Mouse (Mus musculus) midbrain, embryonic 16.5 days (tissue): ENCODE results near the gene Krt32. TPM values are rescaled to one million over a fixed set of nuclear protein-coding genes. Genes with fewer than 3 reads are reported as not detected.

Source experiments
- ATAC-seq: fragments of 200-750 bp; cut with Nextera tagmentation; 2 replicates; pipeline ENCODE4 v1.8.0; 2017; ENCODE audit warnings: moderate TSS enrichment
- H3K27ac ChIP-seq: fragments of 300-500 bp; sonication (generic); 2 replicates; pipeline ENCODE4 v1.5.1; 2014; ENCODE audit warnings: mild to moderate bottlenecking, low read length, mixed read lengths
- H3K27me3 ChIP-seq: fragments of 300-500 bp; sonication (generic); 2 replicates; pipeline ENCODE4 v1.6.1; 2014; ENCODE audit warnings: low read depth, low read length, mixed read lengths; ENCODE audit not compliant: control insufficient read depth, insufficient read depth
- H3K36me3 ChIP-seq: fragments of 300-500 bp; sonication (generic); 2 replicates; pipeline ENCODE4 v1.6.1; 2014; ENCODE audit warnings: mild to moderate bottlenecking, low read length, moderate library complexity, mixed read lengths; ENCODE audit not compliant: control insufficient read depth, insufficient read depth
- H3K4me1 ChIP-seq: fragments of 300-500 bp; sonication (generic); 2 replicates; pipeline ENCODE4 v1.6.1; 2014; ENCODE audit warnings: mild to moderate bottlenecking, low read length, mixed read lengths; ENCODE audit not compliant: control insufficient read depth, insufficient read depth
- H3K4me2 ChIP-seq: fragments of 300-500 bp; sonication (generic); 2 replicates; pipeline ENCODE4 v1.6.1; 2014; ENCODE audit warnings: mild to moderate bottlenecking, low read length, mixed read lengths
- H3K4me3 ChIP-seq: fragments of 300-500 bp; sonication (generic); 2 replicates; pipeline ENCODE4 v1.5.1; 2014; ENCODE audit warnings: low read depth, mild to moderate bottlenecking, low read length, moderate library complexity, mixed read lengths
- H3K9ac ChIP-seq: fragments of 300-500 bp; sonication (generic); 2 replicates; pipeline ENCODE4 v1.6.1; 2014; ENCODE audit warnings: low read depth, low read length, mixed read lengths
- H3K9me3 ChIP-seq: fragments of 300-500 bp; sonication (generic); replicated peaks from 2 replicates; pipeline ENCODE4 v1.6.1; 2014; ENCODE audit warnings: mild to moderate bottlenecking, low read length, mixed read lengths; ENCODE audit not compliant: control insufficient read depth, poor library complexity, severe bottlenecking
- WGBS: fragments of 180-500 bp; shearing (Covaris S2); extraction: QIAGEN DNeasy Blood & Tissue Kit; methylation state at CpG from one replicate; pipeline ENCODE4 v1.1.7; 2014; 5-methylcytosine and 5-hydroxymethylcytosine counted together
- polyA plus RNA-seq: library from polyadenylated mRNA; unstranded; fragments of >200 nt; fragmentation: Nextera tagmentation; extraction: Ambion mirVana; gene quantifications from 2 replicates; pipeline ENCODE4 v1.2.1, GENCODE M21; 2015

Gene Krt32
- not detected in 2 replicates for polyA plus RNA-seq

DNA sequence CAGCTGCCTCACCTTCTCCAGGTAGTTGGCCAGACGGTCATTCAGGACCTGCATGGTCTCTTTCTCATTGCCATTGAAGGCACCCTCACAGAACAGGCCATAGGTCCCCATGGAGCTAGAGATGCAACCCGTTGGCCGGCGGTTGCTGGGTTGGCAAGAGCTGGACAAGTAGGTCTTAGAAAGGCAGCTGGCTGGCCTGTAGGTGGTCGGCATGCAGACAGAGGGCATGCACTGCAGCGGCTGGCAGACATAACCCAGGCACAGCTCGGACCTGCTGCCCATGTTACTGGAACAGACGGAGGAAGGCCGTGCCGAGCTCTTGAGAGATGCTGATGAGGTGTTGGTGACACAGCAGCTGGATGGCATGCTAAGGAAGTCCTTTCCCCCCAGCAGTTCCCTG is at the start of gene Krt32:
Gene Krt32, minus strand, starts transcription at position 366 of the 400 bp plus-strand sequence.
- Histone ChIP-seq H3K36me3 (no peaks in the 10 kb centered on the region), H3K4me3 (no peak within 1 kb of the TSS), H3K9me3 (0 out of 2 replicates have a peak, but pooled peaks cover 2% of the 10 kb centered on the region), H3K27me3 (no peaks in the 10 kb centered on the region), H3K4me2 (no peak within 1 kb of the TSS), H3K27ac (no peak within 1 kb of the TSS), H3K4me1 (no peaks in the 10 kb centered on the region), H3K9ac (no peak within 1 kb of the TSS)
- no peak for ATAC-seq
- WGBS = 95% methylated on average over 10 of the region's 10 CpGs

DNA sequence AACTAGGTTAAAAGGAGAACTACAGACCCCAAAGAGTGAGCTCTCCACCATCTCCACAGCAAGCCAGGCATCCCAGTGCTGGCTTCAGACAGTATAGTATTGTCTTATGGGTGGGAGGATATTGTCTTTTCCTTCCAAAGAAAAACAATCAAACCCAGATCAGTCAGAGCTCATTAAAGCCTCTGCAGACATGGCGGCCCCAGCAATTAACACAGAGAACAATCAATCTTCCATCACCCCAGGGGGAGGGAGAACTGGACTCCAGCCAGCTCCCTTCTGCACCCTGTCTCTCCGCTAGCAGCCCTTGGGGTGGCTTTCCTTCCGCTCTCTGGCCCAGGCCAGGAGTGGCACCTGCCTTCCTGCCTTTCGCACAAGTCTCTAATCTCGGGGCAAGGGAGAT is 49.7 kb upstream of the Krt32 start:
- Histone ChIP-seq H3K36me3 (no peaks in the 10 kb centered on the region), H3K4me1 (0 out of 2 replicates have a peak, but pooled peaks cover 3% of the 10 kb centered on the region), H3K9ac (no peak overlapping the region), H3K27me3 (no peaks in the 10 kb centered on the region), H3K9me3 (no peaks in the 10 kb centered on the region), H3K27ac (no peak overlapping the region), H3K4me2 (no peak overlapping the region), H3K4me3 (no peak overlapping the region)
- WGBS = 31% methylated on average over 5 of the region's 5 CpGs
- no peak for ATAC-seq

DNA sequence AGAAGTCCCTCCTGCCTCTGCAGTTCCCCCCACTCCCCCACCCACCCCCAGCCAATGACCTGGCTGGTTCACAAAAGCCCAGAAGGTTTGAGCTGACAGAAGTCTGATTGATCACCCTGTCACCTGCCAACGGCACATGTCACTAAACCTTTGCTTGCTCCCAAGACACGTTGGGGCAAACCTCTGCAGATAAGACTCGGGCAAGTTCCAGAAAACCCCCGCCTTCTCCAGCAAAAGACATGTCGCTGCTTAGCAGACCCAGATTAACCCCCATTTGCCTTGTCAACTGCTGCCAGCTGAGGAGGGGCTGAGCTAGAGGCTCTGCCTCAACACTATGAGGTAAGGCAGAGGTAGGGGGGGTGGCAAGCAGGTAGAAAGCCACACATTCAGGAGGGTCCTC is 48.5 kb upstream of the Krt32 start:
- Histone ChIP-seq H3K9me3 (no peaks in the 10 kb centered on the region), H3K4me3 (no peak overlapping the region), H3K27me3 (no peaks in the 10 kb centered on the region), H3K9ac (no peak overlapping the region), H3K36me3 (no peaks in the 10 kb centered on the region), H3K27ac (no peak overlapping the region), H3K4me1 (0 out of 2 replicates have a peak, but pooled peaks cover 3% of the 10 kb centered on the region), H3K4me2 (no peak overlapping the region)
- WGBS = 31% methylated on average over 5 of the region's 5 CpGs
- ATAC-seq = no peak

DNA sequence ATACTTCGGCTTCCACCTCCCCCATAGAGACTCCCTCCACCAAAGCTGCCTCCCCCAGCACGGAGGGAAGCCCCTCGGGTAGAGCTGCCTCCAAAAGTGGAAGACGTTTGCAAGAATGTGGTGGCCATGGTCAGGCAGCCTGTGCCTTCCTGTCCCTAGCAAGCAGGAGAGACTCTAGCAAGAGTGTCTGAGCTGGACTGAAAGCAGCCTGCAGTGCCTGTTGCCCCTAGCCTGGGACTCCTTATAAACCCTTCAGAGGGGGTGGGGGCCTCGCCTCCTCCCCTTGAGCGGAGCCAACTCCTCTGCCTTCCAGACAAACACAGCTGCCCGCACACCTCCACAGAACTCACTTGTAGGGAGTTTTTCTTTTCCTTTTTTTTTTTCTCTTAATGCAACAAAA is 47.7 kb upstream of the Krt32 start, which contains the start of gene Krt15:
Gene Krt15, minus strand, starts transcription at position 198 of the 400 bp plus-strand sequence.
- Histone ChIP-seq H3K9ac (no peak within 1 kb of the TSS), H3K36me3 (no peaks in the 10 kb centered on the region), H3K4me3 (no peak within 1 kb of the TSS), H3K27me3 (no peaks in the 10 kb centered on the region), H3K4me1 (0 out of 2 replicates have a peak, but pooled peaks cover 3% of the 10 kb centered on the region), H3K9me3 (no peaks in the 10 kb centered on the region), H3K27ac (no peak within 1 kb of the TSS), H3K4me2 (no peak within 1 kb of the TSS)
- no peak for ATAC-seq
- 65% methylated on average over 7 of the region's 7 CpGs for WGBS

DNA sequence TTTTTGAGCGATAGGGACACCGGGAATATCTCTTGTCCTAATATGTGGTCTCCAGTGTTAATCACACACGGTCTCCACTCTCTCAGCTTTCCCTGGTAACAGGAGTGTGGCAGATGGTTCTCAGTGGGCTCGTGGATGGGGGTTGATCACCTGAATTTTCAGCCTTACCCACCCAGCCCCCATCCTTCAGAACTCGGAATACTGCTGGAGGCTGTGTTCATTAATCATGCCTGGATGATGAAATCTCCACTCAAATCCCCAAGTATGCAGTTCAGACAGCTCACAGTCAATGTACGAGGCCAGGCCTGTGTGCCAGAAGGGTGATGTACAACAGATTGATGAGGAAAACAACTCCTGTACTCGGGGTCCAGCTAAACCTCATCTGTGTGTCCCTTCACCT is 36.9 kb upstream of the Krt32 start:
- Histone ChIP-seq H3K9ac (no peak overlapping the region), H3K4me2 (no peak overlapping the region), H3K4me1 (no peaks in the 10 kb centered on the region), H3K36me3 (no peaks in the 10 kb centered on the region), H3K9me3 (no peaks in the 10 kb centered on the region), H3K27ac (no peak overlapping the region), H3K4me3 (no peak overlapping the region), H3K27me3 (no peaks in the 10 kb centered on the region)
- no peak for ATAC-seq
- 77% methylated on average over 7 of the region's 7 CpGs for WGBS

DNA sequence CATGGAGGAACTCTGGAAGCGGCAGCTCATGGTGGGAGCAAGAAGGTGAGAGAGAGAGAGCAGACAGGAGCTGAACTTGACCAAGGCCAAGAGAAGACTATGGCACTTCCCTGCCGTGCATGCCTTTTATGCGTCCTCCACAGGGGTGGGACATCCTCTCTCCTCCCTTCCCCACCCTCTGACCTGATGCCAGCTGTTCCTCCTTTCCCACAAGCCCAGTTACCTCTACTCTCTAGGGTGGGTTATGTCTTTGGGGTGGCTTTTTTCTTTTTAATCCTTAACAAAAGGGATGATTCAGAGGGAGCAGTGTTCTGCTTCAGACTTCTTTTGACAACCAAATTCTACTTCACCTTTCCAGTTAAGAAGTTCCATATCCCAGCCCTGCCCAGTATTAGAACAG is 33.4 kb upstream of the Krt32 start, which contains the start of gene Krt13:
Gene Krt13, minus strand, starts transcription at position 101 of the 400 bp plus-strand sequence.
- Histone ChIP-seq H3K27ac (no peak within 1 kb of the TSS), H3K9ac (no peak within 1 kb of the TSS), H3K4me2 (no peak within 1 kb of the TSS), H3K4me3 (no peak within 1 kb of the TSS), H3K27me3 (no peaks in the 10 kb centered on the region), H3K4me1 (no peaks in the 10 kb centered on the region), H3K9me3 (no peaks in the 10 kb centered on the region), H3K36me3 (no peaks in the 10 kb centered on the region)
- no peak for ATAC-seq
- 86% methylated on average over 3 of the region's 3 CpGs for WGBS

DNA sequence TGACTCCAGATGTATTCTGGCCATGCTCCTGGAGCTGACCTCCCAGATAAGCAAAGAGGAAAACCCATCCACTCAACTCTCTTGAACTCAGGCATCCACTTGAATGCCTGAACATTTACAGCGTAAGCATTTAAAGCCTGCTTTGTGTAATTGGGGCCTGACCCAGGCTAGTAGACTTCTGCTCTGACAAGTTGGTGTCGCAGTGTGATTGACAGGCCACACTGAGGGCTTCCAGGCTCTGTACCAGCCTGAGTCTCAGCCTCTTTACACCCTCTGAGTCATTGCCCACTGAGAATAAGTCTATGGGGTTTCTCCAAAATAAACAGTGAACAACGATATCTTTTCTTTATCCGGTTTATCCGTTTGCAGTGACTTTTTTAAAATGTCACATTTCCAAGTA is 32.3 kb upstream of the Krt32 start:
- no peaks in the 10 kb centered on the region for H3K4me1 ChIP-seq
- ATAC-seq = no peak
- no peaks in the 10 kb centered on the region for H3K36me3 ChIP-seq
- H3K4me2 ChIP-seq = no peak overlapping the region
- no peaks in the 10 kb centered on the region for H3K9me3 ChIP-seq
- H3K27ac ChIP-seq = no peak overlapping the region
- no peak overlapping the region for H3K4me3 ChIP-seq
- no peaks in the 10 kb centered on the region for H3K27me3 ChIP-seq
- no peak overlapping the region for H3K9ac ChIP-seq
- 92% methylated on average over 5 of the region's 5 CpGs for WGBS

DNA sequence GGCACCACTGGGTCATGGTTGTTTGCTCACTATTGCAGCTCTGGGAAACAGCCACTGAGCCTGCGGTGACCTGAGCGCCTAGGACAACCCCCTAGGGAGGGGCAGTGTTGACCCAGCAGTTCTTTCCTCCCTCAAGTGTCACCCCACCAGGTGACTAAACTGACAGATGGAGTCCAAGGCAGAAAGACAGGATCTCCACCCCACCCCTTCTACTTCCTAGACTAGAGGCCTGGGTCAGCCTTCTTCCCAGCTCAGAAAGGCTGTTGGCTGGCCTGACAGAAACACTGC is 25.7 kb upstream of the Krt32 start:
- Histone ChIP-seq H3K27ac (no peak overlapping the region), H3K4me3 (no peak overlapping the region), H3K4me1 (no peaks in the 10 kb centered on the region), H3K27me3 (no peaks in the 10 kb centered on the region), H3K36me3 (no peaks in the 10 kb centered on the region), H3K9me3 (no peaks in the 10 kb centered on the region), H3K9ac (no peak overlapping the region), H3K4me2 (no peak overlapping the region)
- WGBS = 66% methylated on average over 2 of the region's 2 CpGs
- ATAC-seq = no peak

DNA sequence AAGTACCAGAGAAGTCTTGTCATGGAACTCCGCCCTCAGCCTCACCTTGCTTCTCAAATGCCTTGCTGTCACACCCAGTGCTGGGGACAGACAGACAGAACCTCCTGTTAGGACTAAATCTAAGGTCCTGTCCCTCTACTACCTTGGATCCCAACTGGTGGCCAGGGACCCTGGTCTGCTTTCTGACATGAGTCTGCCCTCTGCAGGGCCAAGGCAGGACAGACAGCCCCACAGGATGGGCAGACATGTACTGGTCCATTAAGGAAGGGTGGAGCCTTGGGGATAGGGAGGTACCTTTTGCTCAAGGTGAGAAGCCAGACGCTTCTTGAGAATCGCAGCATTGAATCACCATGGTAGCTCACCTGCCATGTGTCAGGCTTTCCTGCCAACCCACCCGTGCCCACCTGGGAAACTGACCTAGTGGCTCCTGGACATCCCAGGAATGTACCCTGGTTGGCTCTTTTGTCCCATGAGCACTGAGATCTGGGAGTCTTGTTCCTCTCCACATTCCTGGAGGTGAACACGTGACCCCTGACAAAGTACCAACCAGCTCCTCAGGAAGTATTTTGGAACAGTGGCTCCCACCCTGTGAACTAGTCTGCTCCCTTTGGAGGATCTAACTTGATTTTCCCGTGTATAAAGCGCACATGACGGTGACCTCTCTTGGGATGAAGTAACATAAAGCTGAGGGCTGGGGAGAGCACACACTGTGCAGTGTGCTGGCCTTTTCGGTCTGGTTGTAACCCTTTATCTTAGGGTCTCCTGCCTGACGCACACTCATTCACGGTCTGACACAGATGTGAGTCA is 25.1 kb upstream of the Krt32 start:
- H3K4me3 ChIP-seq = no peak overlapping the region
- H3K36me3 ChIP-seq = no peaks in the 10 kb centered on the region
- no peak for ATAC-seq
- no peaks in the 10 kb centered on the region for H3K9me3 ChIP-seq
- no peaks in the 10 kb centered on the region for H3K4me1 ChIP-seq
- H3K9ac ChIP-seq = no peak overlapping the region
- WGBS = 85% methylated on average over 11 of the region's 11 CpGs
- no peaks in the 10 kb centered on the region for H3K27me3 ChIP-seq
- H3K27ac ChIP-seq = no peak overlapping the region
- no peak overlapping the region for H3K4me2 ChIP-seq
